11 mouse cellular contexts compared by ENCODE assay signal in the genomic region with DNA sequence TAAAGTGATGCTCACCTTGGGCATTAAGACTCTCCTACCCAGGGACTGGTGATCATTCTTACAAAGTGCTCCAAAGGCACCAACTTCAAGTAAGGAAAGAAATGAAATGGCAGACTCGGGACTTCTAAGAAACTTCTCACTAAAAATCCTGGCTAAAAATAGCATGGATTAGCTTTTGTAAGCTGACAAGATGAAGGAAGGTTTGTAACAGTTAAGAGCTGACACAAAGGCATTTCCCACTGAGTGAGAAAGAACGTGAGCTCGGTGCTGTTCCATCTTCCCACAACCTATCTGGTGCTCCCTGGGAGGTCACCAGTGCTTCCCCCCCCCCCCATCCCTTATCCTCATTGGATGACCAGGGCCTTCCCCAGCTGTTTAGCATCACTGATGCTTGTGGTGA. TPM values are rescaled to one million over a fixed set of nuclear protein-coding genes. Genes with fewer than 3 reads are reported as not detected.
DNase-seq lines count a peak whose midpoint lies in the region; ATAC-seq and TF ChIP-seq lines count a peak whose summit lies in the region.
"Had no signal": no experiment of that assay in that cellular context is flagged by ENCODE, and none has a peak within 500 bp of the region (broad histone marks: within the 10 kb centered on the region; RNA-seq: fewer than 3 reads in every experiment).

No protein-coding gene starts in this region.

- H3K4me3 ChIP-seq in heart, embryonic 16.5 days (ENCODE audit: low read length): no peak overlapping the region
- no peak overlapping the region for H3K4me3 ChIP-seq in ES-E14 (ENCODE audit: insufficient read depth in 1 of 2, low read depth in 1 of 2, low read length in 2 of 2, poor library complexity in 1 of 2, severe bottlenecking in 1 of 2)
- no peak overlapping the region for H3K4me3 ChIP-seq in embryonic facial prominence, embryonic 15.5 days (replicated peaks)
- H3K4me3 ChIP-seq in midbrain, embryonic 13.5 days (replicated peaks): no peak overlapping the region

- DNase-seq in heart, adult 8-10 months (ENCODE audit: low spot score): no peak
- no peak for DNase-seq in ES-E14 (ENCODE audit: low read depth, low spot score)
- DNase-seq in adrenal gland, adult 2 months: no peak
- DNase-seq in frontal cortex, postnatal 25 days (ENCODE audit: low spot score in 2 of 2): no peak
- DNase-seq in layer of hippocampus, adult 18-20 months (ENCODE audit: low spot score in 2 of 2): no peak
- DNase-seq: adrenal gland, postnatal 25 days; thymus, postnatal 14 days had no signal

- in situ Hi-C loops in ES-E14 (cut with MboI; ENCODE audit: low sequenced_read_pairs in 2 of 2, unreplicated experiment in 2 of 2): no loop called here

- peak overlapping the region; percentile 67 for H3K9ac ChIP-seq in heart, embryonic 16.5 days (ENCODE audit: low read length)
- H3K9ac ChIP-seq in ES-E14 (ENCODE audit: insufficient read depth, low read depth, low read length, poor library complexity, severe bottlenecking): no peak overlapping the region
- H3K9ac ChIP-seq in embryonic facial prominence, embryonic 15.5 days: no peak overlapping the region
- H3K9ac ChIP-seq in midbrain, embryonic 13.5 days (replicated peaks): peak overlapping the region; percentile 50; the same call in 1 of the 2 replicates

- H3K36me3 ChIP-seq in heart, embryonic 16.5 days (ENCODE audit: control insufficient read depth, insufficient read depth): peaks cover 64% of the 10 kb centered on the region
- H3K36me3 ChIP-seq in ES-E14 (ENCODE audit: control insufficient read depth, insufficient read depth, low read length, poor library complexity, severe bottlenecking): peaks cover 28% of the 10 kb centered on the region
- H3K36me3 ChIP-seq in embryonic facial prominence, embryonic 15.5 days: peaks cover 64% of the 10 kb centered on the region
- H3K36me3 ChIP-seq in midbrain, embryonic 13.5 days: peaks cover 58% of the 10 kb centered on the region

- H3K27ac ChIP-seq in heart, embryonic 16.5 days (ENCODE audit: low read length): peak overlapping the region; percentile 90
- peak overlapping the region; percentile 87 for H3K27ac ChIP-seq in ES-E14 (ENCODE audit: insufficient read depth, low read depth, low read length, poor library complexity, severe bottlenecking)
- peak overlapping the region; percentile 49; the same call in 1 of the 2 replicates for H3K27ac ChIP-seq in embryonic facial prominence, embryonic 15.5 days (replicated peaks)
- H3K27ac ChIP-seq in midbrain, embryonic 13.5 days: peak overlapping the region; percentile 69

- H3K27me3 ChIP-seq in heart, embryonic 16.5 days (ENCODE audit: control insufficient read depth, insufficient read depth, low read length): no peaks in the 10 kb centered on the region
- H3K27me3 ChIP-seq in embryonic facial prominence, embryonic 15.5 days: no peaks in the 10 kb centered on the region
- no peaks in the 10 kb centered on the region for H3K27me3 ChIP-seq in midbrain, embryonic 13.5 days
- H3K27me3 ChIP-seq: CH12.LX had no signal

- H3K4me2 ChIP-seq in heart, embryonic 16.5 days (ENCODE audit: low read depth, low read length): no peak overlapping the region
- H3K4me2 ChIP-seq in embryonic facial prominence, embryonic 15.5 days (replicated peaks): no peak overlapping the region
- H3K4me2 ChIP-seq in midbrain, embryonic 13.5 days (replicated peaks): no peak overlapping the region

- ATAC-seq in heart, embryonic 16.5 days (replicated peaks; ENCODE audit: extremely low read depth, insufficient read depth, low FRiP score): no peak
- no peak for ATAC-seq in embryonic facial prominence, embryonic 15.5 days (ENCODE audit: insufficient number of reproducible peaks, low FRiP score, low TSS enrichment, low read depth)
- peak; percentile 29 for ATAC-seq in midbrain, embryonic 13.5 days

- WGBS in heart, embryonic 16.5 days: 17% methylated on average over 3 of the region's 3 CpGs
- 19% methylated on average over 3 of the region's 3 CpGs for WGBS in embryonic facial prominence, embryonic 15.5 days
- WGBS in midbrain, embryonic 13.5 days: under 1% methylated on average over 3 of the region's 3 CpGs

- peaks cover 47% of the 10 kb centered on the region for H3K4me1 ChIP-seq in heart, embryonic 16.5 days (ENCODE audit: control insufficient read depth, insufficient read depth, low read length)
- peaks cover 17 to 21% of the 10 kb centered on the region in 2 experiments for H3K4me1 ChIP-seq in ES-E14 (ENCODE audit: control insufficient read depth in 2 of 2, insufficient read depth in 2 of 2, low read length in 2 of 2, poor library complexity in 1 of 2)
- H3K4me1 ChIP-seq in embryonic facial prominence, embryonic 15.5 days: peaks cover 35% of the 10 kb centered on the region
- H3K4me1 ChIP-seq in midbrain, embryonic 13.5 days (replicated peaks): peaks cover 29% of the 10 kb centered on the region

- H3K9me3 ChIP-seq in heart, embryonic 16.5 days (replicated peaks; ENCODE audit: control insufficient read depth, low read length): peaks cover 3% of the 10 kb centered on the region
- H3K9me3 ChIP-seq in ES-E14 (ENCODE audit: control insufficient read depth, insufficient read depth, low read depth, low read length): no peaks in the 10 kb centered on the region
- no peaks in the 10 kb centered on the region for H3K9me3 ChIP-seq in embryonic facial prominence, embryonic 15.5 days (replicated peaks)
- H3K9me3 ChIP-seq in midbrain, embryonic 13.5 days: no peaks in the 10 kb centered on the region

TF ChIP-seq in ES-E14, 5 proteins besides CTCF, POLR2A, EP300 and RAD21:
- TF ChIP-seq ZC3H11A (IDR thresholded peaks at IDR 0.05; ENCODE audit: borderline replicate concordance, low read depth, low read length) (no peak), CHD2 (IDR thresholded peaks at IDR 0.05; ENCODE audit: low read depth, low read length) (no peak), MAFK (IDR thresholded peaks at IDR 0.05; ENCODE audit: insufficient read depth, low read depth, low read length) (no peak), HCFC1 (IDR thresholded peaks at IDR 0.05; ENCODE audit: borderline replicate concordance, insufficient read depth, low read length) (no peak), ZNF384 (IDR thresholded peaks at IDR 0.05; ENCODE audit: low read depth, low read length) (no peak)

RNA-seq across cellular contexts. Expression of gene Crtc3, which starts 57.1 kb away (rescaled TPM):
- polyA plus RNA-seq in heart, embryonic 16.5 days (2015; fragmentation: Nextera tagmentation; extraction: Ambion mirVana): 17.8 and 19.9 TPM in 2 replicates
- 10 to 100 TPM; 10.7 to 12.1 (median 11.7) TPM for total RNA-seq in heart, adult 8-10 months (2022)
- total RNA-seq in ES-E14 (2012; rRNA removed): 1.1 and 2.4 TPM in 2 replicates
- polyA plus RNA-seq in embryonic facial prominence, embryonic 15.5 days (2015; fragmentation: Nextera tagmentation; extraction: Ambion mirVana): 30.2 and 33.5 TPM in 2 replicates
- polyA plus RNA-seq in midbrain, embryonic 13.5 days (2015; fragmentation: Nextera tagmentation; extraction: Ambion mirVana): 12.4 and 13.1 TPM in 2 replicates
- 10 to 100 TPM; 27.1 to 27.7 TPM for total RNA-seq in adrenal gland, adult 2 months (2021)
- 39.7 and 50.3 TPM in 2 replicates for polyA plus RNA-seq in adrenal gland, adult 2 months (2012; rRNA removed)
- 10 to 100 TPM; 20.2 to 20.8 TPM for total RNA-seq in layer of hippocampus, adult 18-20 months (2021)

Comparison
In these comparisons a context has a peak if more than half of its experiments do, and no peak if none do; other contexts are left out.
1. H3K9ac ChIP-seq: peak in heart, embryonic 16.5 days (single experiment) and midbrain, embryonic 13.5 days (single experiment); none in ES-E14 (single experiment) and embryonic facial prominence, embryonic 15.5 days (single experiment).
2. Peak in every context shown above with its lines, with median percentiles within 50 percentile points of each other: H3K27ac ChIP-seq.